Mouse (Mus musculus) left cerebral cortex, postnatal 36 days (tissue): ENCODE results near the gene Rnd2. TPM values are rescaled to one million over a fixed set of nuclear protein-coding genes. Genes with fewer than 3 reads are reported as not detected.
"Not testable (repeated sequence)": the region's sequence is repeated elsewhere in the genome, so short reads cannot be mapped to it uniquely, and the experiment has no call there.

Source experiments
- DNase-seq, 2 experiments: peaks; one replicate each; pipeline ENCODE4 v3.0.0; 2021 to 2022; ENCODE audit warnings: low spot score in 2 of 2, mixed read lengths in 1 of 2
- intact Hi-C: fragments of 180-260 bp; cut with DNase I; formaldehyde crosslinking; loops from one replicate; pipeline ENCODE4 v1.15.1; 2025
- total RNA-seq, 2 experiments: library from RNA; stranded (reverse); gene quantifications; 2 replicates each; pipeline ENCODE4 v1.2.3; 2021

Gene Rnd2
- total RNA-seq, 2 experiments from 2014 or later, result 139 to 164 TPM

- no peak for DNase-seq
- intact Hi-C loops, result no loop called here
Measured at GRCm38 (mm10) chr11:101442760-101443159, 22.0 kb upstream of the Rnd2 start.

- intact Hi-C loops, result no loop called here
- no peak for DNase-seq
Measured at GRCm38 (mm10) chr11:101446319-101446718, 18.5 kb upstream of the Rnd2 start.

GRCm38 (mm10) chr11:101446860-101447259, 17.9 kb upstream of the Rnd2 start:
- intact Hi-C loops, DNase-seq: not testable (repeated sequence)

- intact Hi-C loops, result no loop called here
Measured at GRCm38 (mm10) chr11:101447786-101448185, 17.0 kb upstream of the Rnd2 start.

GRCm38 (mm10) chr11:101448274-101448746, 16.5 kb upstream of the Rnd2 start, which contains the start of gene Ifi35:
Ifi35 (plus strand) TSS chr11:101448407.
- DNase-seq, result no peak
- intact Hi-C loops, result no loop called here

More at GRCm38 (mm10) chr11:101447786-101448185, 17.0 kb upstream of the Rnd2 start:
- no peak for DNase-seq

- intact Hi-C loops, result no loop called here
- DNase-seq, result no peak
Measured at GRCm38 (mm10) chr11:101448899-101449298, 15.9 kb upstream of the Rnd2 start.

GRCm38 (mm10) chr11:101449596-101449995, 15.2 kb upstream of the Rnd2 start:
- intact Hi-C loops, result not testable (repeated sequence)

GRCm38 (mm10) chr11:101450394-101450793, 14.4 kb upstream of the Rnd2 start:
- intact Hi-C loops, result no loop called here
- DNase-seq, result no peak

More at GRCm38 (mm10) chr11:101449596-101449995, 15.2 kb upstream of the Rnd2 start:
- not testable (repeated sequence) for DNase-seq

- intact Hi-C loops, result no loop called here
- no peak for DNase-seq
Measured at GRCm38 (mm10) chr11:101451536-101451935, 13.3 kb upstream of the Rnd2 start.

GRCm38 (mm10) chr11:101452093-101452774, 12.6 kb upstream of the Rnd2 start:
- DNase-seq, result no peak
- intact Hi-C loops, result no loop called here

- intact Hi-C loops, result no loop called here
Measured at GRCm38 (mm10) chr11:101454702-101455101, 10.1 kb upstream of the Rnd2 start.

GRCm38 (mm10) chr11:101455627-101456026, 9.2 kb upstream of the Rnd2 start:
- DNase-seq, result no peak
- intact Hi-C loops, result no loop called here

More at GRCm38 (mm10) chr11:101454702-101455101, 10.1 kb upstream of the Rnd2 start:
- DNase-seq, result no peak

GRCm38 (mm10) chr11:101457631-101458030, 7.2 kb upstream of the Rnd2 start:
- intact Hi-C loops, result no loop called here

GRCm38 (mm10) chr11:101458217-101458616, 6.6 kb upstream of the Rnd2 start:
- intact Hi-C loops, result no loop called here
- DNase-seq, result no peak

More at GRCm38 (mm10) chr11:101457631-101458030, 7.2 kb upstream of the Rnd2 start:
- DNase-seq, result no peak

- intact Hi-C loops, result no loop called here
Measured at GRCm38 (mm10) chr11:101459716-101460115, 5.1 kb upstream of the Rnd2 start.

GRCm38 (mm10) chr11:101460321-101460720, 4.5 kb upstream of the Rnd2 start:
- intact Hi-C loops, result no loop called here
- no peak for DNase-seq

More at GRCm38 (mm10) chr11:101459716-101460115, 5.1 kb upstream of the Rnd2 start:
- DNase-seq, result no peak

GRCm38 (mm10) chr11:101462141-101462540, 2.7 kb upstream of the Rnd2 start:
- intact Hi-C loops, result no loop called here
- no peak for DNase-seq

GRCm38 (mm10) chr11:101462583-101463440, 2.0 kb upstream of the Rnd2 start:
- no peak for DNase-seq
- intact Hi-C loops, result no loop called here

- peak; percentile 22 to 32 for DNase-seq
- intact Hi-C loops, result no loop called here
Measured at GRCm38 (mm10) chr11:101465101-101465868, 486 bp downstream of the Rnd2 start.
